Mouse (Mus musculus) brain, embryonic 14.5 days (tissue): ENCODE data around the gene Gm26897.

Experiments
- CTCF ChIP-seq: fragments of 200-500 bp; IDR thresholded peaks from 2 replicates; pipeline ENCODE4 v1.5.1; 2012; ENCODE audit warnings: inconsistent platforms, mild to moderate bottlenecking, moderate library complexity, borderline replicate concordance; ENCODE audit not compliant: insufficient read depth, insufficient read length; ENCODE audit errors: extremely low read depth
- POLR2A ChIP-seq: fragments of 200-500 bp; IDR thresholded peaks from 2 replicates; pipeline ENCODE4 v1.6.1; 2012; ENCODE audit warnings: mild to moderate bottlenecking, inconsistent platforms, borderline replicate concordance; ENCODE audit not compliant: poor library complexity, insufficient read depth, insufficient read length, severe bottlenecking; ENCODE audit errors: extremely low read depth

DNA sequence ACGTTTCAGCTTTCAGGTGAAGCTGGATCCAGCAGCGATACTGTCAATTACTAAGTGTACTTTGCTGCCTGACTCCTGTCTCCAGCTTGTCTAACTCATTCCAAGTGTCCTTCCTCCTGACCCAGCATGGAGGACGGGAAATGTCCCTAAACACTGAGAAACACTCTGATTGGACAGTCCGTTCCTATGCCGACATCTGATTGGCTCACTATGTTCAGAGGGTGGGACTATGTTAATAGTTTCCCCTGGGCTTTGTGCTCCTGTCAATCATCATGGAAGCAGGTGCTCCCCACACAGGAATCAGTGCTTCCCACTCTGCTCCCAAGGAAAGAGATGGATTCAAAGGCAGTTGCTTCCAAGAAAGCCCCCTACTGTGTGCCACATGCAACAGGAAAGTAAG is 21.6 kb downstream of the Gm26897 start:
- TF ChIP-seq POLR2A, result no peak
- TF ChIP-seq CTCF, result no peak
